Mouse (Mus musculus) embryo, embryonic 9.5 days (tissue): Measurements from ENCODE around the gene Hk1.

Source experiments
- DNase-seq: peaks from one replicate; pipeline ENCODE4 v3.0.0-alpha.2; 2017; ENCODE audit errors: extremely low spot score

Gene Hk1

DNA sequence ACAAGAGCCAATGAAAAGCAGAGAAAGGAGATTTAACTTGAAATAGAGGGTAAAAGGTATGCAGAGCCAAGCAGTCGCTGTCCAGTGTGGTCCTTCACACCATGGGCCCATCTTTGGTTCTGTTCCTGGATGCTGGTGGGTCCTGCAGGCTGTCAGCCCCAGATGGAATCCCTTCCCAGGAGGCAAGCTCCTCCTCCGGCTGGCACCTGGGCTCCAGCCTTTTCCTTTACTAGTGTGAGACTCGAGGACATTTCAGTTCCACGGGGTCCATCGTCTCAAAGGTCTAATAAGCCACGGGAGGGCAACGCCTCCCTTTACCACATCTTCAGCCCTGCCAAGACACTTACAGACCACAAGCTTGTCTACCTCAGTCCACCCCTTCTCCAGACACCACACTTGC lies 60.6 kb downstream of the Hk1 start:
- no peak for DNase-seq

GRCm38 (mm10) chr10:62316467-62316866 lies 63.2 kb downstream of the Hk1 start:
- DNase-seq: no peak

GRCm38 (mm10) chr10:62313885-62314424 lies 65.8 kb downstream of the Hk1 start:
- DNase-seq: no peak

GRCm38 (mm10) chr10:62313140-62313539 lies 66.6 kb downstream of the Hk1 start:
- DNase-seq: no peak

DNA sequence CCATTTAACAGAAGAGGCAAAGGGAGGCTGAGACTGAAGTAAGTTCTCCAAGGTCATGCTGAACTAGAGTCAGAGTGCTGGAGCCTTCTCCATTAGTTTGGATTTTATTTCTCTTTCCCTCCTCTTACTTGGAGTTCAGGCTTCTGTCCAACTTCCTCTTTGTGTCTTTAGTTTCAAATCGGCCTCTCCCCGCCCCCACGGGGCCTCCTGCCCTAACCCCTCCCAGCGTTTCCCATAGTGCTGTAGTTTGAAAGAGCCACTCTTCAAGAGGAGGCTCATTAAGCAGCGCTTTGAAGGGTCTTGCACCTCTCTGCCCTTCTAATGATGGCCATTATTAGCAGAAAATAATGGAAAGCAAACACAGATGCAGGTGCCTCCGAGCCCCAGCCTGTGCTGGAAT lies 68.2 kb downstream of the Hk1 start:
- DNase-seq: no peak

GRCm38 (mm10) chr10:62310259-62311039 lies 69.3 kb downstream of the Hk1 start:
- DNase-seq: no peak

DNA sequence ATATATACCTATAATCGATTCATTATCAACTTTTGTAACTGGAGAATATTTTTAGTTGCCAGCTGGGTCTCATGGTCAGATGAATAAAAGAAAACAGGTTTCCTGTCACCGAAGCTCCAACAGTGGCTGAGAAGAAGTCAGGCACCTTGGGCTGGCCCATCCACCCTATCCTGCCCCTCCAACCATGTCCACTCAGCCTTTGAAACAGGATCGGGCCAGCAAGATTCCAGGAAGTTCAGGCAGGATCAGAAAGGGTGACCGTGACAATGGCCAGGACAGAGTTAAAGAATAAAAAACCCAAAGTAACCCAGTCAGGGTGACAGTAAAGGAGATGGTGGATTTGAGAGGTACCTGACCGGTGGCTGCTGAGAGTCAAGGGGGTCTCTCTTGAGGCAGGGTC lies 70.1 kb downstream of the Hk1 start:
- DNase-seq: no peak

DNA sequence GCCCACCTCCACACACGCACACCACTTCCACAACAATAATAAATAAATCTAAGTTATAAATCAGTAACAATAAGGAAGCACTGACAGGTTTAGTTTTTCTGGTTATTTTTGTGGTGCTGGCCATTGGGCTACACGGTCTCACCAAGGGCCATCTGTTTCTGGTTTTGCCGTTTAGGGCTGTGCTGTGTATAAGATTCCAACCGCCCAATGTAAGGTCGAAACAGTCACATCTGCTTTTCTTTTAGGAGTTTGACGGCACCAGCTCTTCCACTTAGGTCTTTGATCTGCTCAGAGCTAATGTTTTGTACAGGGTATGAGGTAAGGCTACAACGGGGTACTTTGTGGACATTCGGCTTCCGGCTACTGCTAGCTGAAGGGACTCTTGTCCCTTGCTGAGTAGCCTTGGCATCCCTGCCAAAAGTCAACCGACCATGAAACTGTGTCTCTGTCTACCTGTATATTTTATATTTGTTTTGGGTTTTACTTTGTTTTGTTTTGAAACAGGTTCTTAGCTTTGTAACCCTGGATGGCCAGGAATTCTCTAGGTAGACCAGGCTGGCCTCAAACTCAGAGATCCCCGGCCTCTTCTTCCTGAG lies 70.7 kb downstream of the Hk1 start:
- no peak for DNase-seq

- no peak for DNase-seq
Observed at GRCm38 (mm10) chr10:62306483-62306882, 73.2 kb downstream of the Hk1 start.

DNA sequence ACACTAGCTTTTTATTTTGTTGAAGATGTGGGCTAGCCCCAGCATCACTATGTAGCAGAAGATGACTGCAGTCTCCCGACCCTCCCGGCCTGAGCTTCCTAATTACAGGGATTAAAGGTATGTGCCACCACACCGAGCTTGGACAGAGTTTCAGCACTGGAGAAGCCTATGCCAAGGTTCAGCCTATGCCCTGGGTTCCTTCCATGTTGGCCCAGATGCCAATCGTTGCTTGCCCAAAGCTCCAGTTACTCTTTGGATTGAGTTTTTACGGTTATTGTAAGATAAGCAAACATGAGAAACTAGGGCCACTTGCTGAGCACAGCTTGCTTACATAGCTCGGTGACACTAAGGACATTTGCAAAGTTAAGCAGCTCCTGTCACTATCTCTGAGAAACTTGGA lies 74.6 kb downstream of the Hk1 start:
- no peak for DNase-seq

DNA sequence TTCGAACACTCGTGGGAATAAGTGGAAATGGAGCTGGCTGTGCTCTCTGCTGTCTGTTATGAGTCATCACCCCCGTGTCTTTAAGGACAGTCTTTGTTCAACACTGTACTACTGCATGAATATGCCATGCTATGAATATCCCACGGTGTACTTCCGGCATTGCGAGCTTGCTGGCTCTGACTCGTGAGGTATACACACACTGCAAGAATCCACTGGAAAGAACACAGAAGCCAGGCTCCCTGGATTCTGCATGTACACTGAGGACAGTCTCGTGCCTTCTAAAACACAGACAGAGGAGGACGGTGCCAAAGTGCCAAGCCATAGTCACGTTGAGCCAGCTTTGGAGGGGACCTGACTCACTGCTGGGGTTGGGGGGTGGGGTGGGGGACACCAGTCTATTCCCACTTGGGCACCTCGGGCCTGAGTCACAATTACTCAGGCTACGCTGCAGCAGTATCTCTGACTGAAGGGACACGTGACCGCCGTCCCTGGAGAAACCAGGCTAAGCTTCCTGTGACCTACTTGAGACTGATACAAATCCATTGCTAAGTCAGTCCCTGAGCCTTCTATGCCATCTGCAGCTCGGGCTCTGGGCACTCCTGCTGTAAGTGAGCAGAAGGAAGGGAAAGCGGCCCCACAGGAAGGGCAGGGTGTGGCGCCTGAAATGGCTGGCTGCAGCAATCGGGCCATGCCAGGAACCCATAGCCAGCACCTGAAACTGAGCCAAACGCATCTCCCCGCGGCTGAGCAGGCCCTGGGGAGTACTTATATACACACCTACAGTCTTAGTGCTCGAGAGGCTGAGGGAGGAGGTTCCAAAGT lies 79.5 kb downstream of the Hk1 start:
- no peak for DNase-seq

DNA sequence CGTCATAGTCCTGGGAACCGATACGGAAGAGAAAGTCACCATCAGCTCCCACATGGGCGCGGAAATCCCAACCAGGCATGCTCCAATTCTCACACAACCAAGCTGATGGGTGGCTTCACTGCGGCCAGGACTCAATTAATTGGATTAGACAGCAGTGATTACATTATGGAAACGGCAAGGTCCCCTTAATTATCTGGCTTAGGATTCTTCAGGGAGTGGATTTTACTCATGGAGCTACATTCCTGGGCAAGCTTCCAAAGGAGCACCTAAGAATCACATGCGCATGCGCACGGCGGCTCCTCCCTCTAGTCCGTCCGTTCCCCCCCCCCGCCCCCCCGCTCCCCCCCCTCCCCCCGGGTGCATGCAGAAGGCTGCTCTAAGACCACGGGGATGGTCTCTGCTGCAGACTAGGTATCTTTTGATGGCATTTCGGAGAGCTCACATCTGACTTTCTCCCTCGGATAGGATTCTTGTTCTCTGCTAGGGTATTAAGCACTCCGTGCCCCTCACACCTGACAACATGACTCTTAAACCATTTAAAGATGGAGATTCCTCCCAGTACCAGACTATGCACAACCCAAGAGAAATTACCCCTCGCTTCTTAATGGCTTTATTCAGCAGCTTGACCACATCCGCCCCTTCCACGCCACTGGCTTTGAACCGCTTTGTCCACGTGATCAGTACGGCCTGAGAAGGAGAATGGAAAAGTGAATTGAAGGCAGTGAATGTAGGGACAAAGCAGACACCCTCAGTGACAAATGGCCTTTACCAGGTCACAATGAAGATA lies 83.4 kb downstream of the Hk1 start:
- DNase-seq: no peak

- DNase-seq: no peak
Observed at GRCm38 (mm10) chr10:62294112-62294511, 85.6 kb downstream of the Hk1 start.

GRCm38 (mm10) chr10:62287460-62288124 lies 92.1 kb downstream of the Hk1 start:
- no peak for DNase-seq

- no peak for DNase-seq
Observed at GRCm38 (mm10) chr10:62283206-62283792, 96.4 kb downstream of the Hk1 start.

DNA sequence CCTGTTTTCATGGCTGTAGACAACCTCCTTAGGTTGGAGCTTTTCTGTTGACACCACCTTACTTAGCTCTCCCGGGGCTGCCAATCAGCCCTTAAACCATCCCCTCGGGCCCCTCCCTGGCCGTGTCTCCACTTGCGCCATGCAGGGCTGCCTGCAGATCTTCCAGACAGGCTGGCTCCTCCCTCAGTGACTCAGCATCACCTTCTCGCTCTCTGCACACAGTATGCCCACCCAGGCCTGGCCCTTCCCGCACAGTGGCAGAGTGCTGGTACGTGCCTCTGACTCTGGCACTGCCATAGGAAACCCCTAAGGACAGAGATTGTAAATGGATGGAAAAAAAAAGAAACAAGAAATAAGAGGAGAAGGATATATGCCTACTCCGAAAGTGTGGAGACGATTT lies 96.9 kb downstream of the Hk1 start:
- DNase-seq: no peak

DNA sequence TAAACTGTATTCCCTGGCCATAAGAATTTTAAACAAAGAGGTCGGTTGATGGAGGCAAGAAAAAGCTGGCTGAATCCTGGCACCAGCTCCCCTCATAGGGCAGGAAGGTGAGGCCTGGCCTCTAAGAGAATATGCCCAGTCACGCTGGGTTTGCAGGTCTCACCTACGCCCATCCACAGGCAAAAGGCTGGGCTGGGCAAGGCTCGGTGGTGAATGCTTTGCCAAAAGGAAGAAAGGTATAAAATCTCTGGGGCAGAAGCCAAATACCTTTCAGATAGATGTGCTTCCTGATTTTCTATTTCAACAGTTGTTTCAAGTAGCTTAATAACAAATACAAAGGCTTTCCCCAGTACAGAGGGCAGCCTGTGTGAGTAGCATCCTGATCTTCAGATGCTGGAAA lies 100.0 kb downstream of the Hk1 start:
- DNase-seq: no peak

- no peak for DNase-seq
Observed at GRCm38 (mm10) chr10:62279066-62279465, 100.6 kb downstream of the Hk1 start.

GRCm38 (mm10) chr10:62277499-62278293 lies 102.0 kb downstream of the Hk1 start:
- DNase-seq: no peak

GRCm38 (mm10) chr10:62275235-62275634 lies 104.5 kb downstream of the Hk1 start:
- DNase-seq: peak; percentile 72
